Mouse (Mus musculus): Measurements from ENCODE around the gene Dctn2.

Dctn2 gene
- long read RNA-seq, experiment 1, transcript Dctn2-201 (14 exons, 1,784 nt): major isoform, 86 of 200 reads
- long read RNA-seq, experiment 1, partial matches to known transcripts: 10 of 200 reads
- long read RNA-seq, experiment 1, other reads (novel, unspliced or antisense): 101 of 200 reads
- long read RNA-seq, experiment 2, transcript Dctn2-201 (14 exons, 1,784 nt): major isoform, 88 of 219 reads
- long read RNA-seq, experiment 2, partial matches to known transcripts: 11 of 219 reads
- long read RNA-seq, experiment 2, other reads (novel, unspliced or antisense): 119 of 219 reads

DNA sequence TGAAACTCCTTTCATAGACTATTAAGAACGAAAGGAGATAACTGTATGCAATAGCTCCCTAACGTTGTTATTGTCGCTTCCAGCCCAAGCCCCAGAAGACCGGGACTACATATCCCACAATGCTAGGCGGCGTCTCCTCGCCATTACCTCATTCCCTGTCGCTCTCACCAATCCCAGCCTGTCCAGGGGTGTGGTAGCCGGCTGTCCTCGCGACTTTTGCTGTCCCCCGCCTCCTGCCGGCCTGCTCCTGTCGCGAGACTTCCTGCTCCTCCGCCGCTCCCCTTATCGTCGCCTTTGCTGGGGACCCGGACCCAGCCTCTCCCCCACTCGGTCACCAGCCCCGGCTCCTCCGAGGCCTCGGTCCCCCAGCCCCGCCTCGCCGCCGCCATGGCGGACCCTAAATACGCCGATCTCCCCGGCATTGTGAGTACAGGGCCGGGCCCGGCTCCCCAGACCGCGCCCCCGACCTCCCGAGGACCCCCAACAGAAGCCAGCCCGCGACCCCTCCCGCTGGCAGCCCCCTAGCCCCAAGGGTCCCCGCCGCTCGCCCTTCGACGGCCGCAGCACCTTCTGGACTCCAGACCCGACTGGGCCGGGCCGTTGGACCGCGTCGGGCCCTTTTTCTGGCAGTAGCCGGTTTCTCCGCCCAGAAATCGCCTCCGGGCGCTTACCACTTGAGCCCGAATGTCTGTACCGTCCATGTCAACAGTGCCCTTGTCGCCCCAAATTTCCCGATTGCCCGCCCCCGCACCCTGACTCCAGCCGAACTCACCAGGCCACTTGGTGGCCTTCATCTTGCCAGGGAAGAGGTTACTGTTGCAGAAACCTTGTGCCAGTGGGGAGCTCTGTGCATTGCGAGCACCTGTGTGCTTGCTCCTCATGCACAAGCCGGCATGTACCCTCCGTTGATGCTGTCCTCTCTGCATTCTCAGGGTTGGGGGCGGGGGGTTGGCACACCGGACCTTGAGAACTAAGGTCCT is at the start of gene Dctn2:
Gene Dctn2 (plus strand): TSS at position 257 of the 980 bp plus-strand sequence.
- intact Hi-C loops (cut with DNase I): loop anchor here (1.0 to 5.0 kb wide), 2 partner anchors 24 to 46 kb away; partner anchors contain the start of gene Mars

GRCm38 (mm10) chr10:127216456-127216855 is 49.7 kb upstream of the Dctn2 start:
- intact Hi-C loops (cut with DNase I): no loop called here

- intact Hi-C loops (cut with DNase I): no loop called here
Observed at GRCm38 (mm10) chr10:127217177-127217576, 49.0 kb upstream of the Dctn2 start.

- intact Hi-C loops (cut with DNase I): no loop called here
Observed at GRCm38 (mm10) chr10:127218339-127218738, 47.8 kb upstream of the Dctn2 start.

GRCm38 (mm10) chr10:127225213-127225612 is 41.0 kb upstream of the Dctn2 start:
- intact Hi-C loops (cut with DNase I): no loop called here

DNA sequence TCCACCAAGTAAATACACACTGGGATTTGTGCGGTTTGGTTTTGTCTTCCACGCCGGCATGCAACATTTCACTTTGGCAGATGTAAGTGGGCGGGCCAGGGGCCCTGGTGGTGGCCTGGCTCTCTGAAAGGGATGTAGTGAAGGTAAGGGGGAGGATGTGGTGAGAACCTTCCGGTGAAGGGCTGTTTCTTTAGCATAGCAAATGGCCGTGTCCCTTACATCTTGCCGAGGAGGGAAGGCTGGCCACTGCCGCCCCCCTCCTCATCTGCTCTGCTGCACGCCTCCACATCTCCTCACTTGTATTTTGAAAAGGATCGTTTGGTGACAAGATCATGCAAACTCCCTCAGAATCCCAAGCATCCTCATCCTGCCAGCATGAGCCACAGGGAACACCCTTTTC is 40.4 kb upstream of the Dctn2 start:
- intact Hi-C loops (cut with DNase I): no loop called here

- intact Hi-C loops (cut with DNase I): no loop called here
Observed at GRCm38 (mm10) chr10:127226318-127226895, 39.8 kb upstream of the Dctn2 start.

DNA sequence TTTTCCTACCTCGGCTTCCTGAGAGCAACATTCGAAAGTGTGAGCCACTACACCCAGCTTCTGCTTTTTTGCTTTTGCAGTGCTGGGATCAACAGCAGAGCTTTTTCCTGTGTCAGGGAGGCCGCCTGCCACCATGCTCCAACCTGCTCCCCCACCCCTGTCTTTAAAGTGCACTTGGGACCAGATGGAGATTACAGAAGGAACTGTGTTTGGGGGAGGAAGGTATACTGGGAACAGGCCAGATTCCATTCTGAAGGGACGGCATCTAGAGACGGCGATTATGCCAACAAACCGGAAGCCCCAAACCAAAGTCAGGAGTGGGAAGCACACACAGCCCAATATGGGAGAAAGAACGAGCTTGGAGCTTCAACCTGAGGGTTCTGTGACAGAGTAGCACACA is 39.0 kb upstream of the Dctn2 start:
- intact Hi-C loops (cut with DNase I): no loop called here

- intact Hi-C loops (cut with DNase I): loop anchor here (2.0 kb wide), 1 partner anchor 52 kb away; no protein-coding TSS in a partner anchor
Observed at GRCm38 (mm10) chr10:127228897-127229296, 37.3 kb upstream of the Dctn2 start.

DNA sequence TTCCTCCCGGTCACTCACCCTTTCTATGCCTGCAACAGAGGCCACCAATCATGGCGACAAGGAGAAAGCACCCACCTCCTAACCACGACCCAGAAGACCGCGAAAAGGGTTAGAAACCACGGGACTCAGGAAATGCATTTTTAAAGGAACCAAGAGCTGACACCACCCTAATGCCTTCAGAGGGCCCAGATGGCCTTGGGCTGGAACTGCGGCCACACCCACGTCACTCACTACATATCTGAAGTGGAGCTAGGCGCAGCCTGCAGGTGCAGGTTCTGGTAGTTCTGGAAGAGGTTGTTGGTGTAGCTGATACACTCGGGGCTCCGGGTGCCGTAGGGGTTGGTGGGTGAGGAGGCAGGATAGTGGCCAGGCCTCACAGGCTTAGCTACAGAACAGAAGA is 35.5 kb upstream of the Dctn2 start:
- intact Hi-C loops (cut with DNase I): no loop called here

GRCm38 (mm10) chr10:127231741-127232140 is 34.4 kb upstream of the Dctn2 start:
- intact Hi-C loops (cut with DNase I): no loop called here

DNA sequence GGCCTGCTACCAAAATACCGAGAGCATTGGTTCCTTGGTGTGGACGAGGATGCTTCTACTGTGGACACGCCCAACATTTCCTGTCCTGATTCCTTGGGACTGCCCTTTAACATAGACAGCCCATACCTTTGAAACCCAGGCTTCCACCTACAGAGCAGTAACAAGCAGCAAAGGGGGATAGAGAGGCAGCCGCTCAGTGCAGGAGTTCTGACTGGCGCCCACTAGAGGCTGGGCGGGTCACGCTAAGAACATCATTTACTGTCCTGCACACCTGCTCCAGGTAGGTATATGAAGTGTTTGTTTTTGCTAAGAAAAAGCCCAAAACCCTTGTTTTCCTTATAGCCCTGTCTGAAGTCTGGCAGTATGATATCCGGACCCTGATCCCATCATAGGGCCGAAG is 33.0 kb upstream of the Dctn2 start:
- intact Hi-C loops (cut with DNase I): no loop called here

GRCm38 (mm10) chr10:127236541-127236940 is 29.6 kb upstream of the Dctn2 start:
- intact Hi-C loops (cut with DNase I): no loop called here

- intact Hi-C loops (cut with DNase I): no loop called here
Observed at GRCm38 (mm10) chr10:127238241-127238824, 27.8 kb upstream of the Dctn2 start.

DNA sequence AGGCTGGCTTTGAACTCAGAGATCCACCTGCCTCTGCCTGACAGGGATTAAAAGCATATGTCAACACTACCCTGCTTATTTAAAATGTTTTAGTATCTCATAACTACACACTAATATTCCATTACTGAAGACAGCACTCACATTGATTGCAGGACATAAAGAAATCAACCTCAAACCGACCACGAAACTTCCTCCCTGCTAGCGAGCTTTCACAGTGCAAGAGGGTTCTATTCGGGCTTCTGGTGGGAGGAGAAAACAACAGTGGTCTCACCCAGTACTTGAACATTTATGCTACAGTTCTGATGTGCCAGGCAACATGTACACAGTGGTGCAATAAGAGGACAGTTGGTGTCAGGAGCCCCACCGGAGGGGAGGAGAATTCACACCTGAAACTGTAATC is 15.4 kb upstream of the Dctn2 start:
- intact Hi-C loops (cut with DNase I): no loop called here

GRCm38 (mm10) chr10:127255625-127256345 is 10.4 kb upstream of the Dctn2 start:
- intact Hi-C loops (cut with DNase I): no loop called here

DNA sequence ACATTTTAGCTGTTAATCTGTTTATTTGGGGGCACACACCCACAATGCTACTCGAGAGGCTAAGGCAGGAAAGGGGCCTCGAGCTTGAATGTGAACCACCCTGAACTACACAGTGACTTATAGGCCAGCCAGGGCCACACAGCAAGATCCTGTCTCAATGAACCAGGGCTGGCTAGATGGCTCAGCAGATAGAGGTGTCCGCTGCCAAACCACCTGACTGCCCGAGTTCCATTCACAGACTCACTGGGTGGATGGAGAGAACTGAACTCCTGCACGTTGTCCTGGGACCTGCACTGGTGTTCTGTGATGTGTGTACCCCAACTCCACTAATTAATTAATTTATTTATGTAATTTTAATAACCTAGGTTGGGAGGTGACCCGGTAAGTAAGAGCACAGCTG is 8.4 kb upstream of the Dctn2 start:
- intact Hi-C loops (cut with DNase I): no loop called here

GRCm38 (mm10) chr10:127258489-127258888 is 7.7 kb upstream of the Dctn2 start:
- intact Hi-C loops (cut with DNase I): no loop called here

- intact Hi-C loops (cut with DNase I): no loop called here
Observed at GRCm38 (mm10) chr10:127261706-127262547, 4.2 kb upstream of the Dctn2 start.
